Mouse (Mus musculus): ENCODE measurements around the gene Dpy19l1. TPM values are rescaled to one million over a fixed set of nuclear protein-coding genes. Genes with fewer than 3 reads are reported as not detected.
A peak's percentile ranks its signal among the peaks of the same experiment; 100 is the strongest.

Dpy19l1 gene
- polyA plus RNA-seq, 1 experiment from 2014 or later: 4.6 TPM

DNA sequence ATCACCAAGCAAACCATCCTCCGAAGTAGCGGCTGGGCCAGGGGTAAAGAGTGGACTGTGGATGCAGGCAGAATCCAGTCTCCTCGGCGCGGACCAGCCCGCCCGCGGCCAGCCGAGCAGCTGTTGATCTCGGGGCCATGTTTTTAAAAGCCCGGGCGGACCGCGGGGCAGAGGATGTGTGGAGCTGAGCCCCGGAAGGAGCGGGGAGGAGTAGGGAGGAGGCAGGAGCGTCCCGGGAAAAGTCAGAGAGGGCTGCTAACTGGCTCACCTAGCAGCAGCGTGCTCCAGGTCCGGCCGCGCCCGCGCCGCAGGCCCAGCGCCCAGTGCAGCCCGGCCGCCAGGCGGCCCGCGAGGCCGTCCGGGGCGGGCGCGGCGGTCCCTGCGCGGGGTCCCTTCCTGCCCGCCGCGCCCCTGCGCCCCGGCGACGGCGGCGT, 352 bp downstream of the Dpy19l1 start:
- 1% methylated on average over 48 of the region's 48 CpGs for WGBS
- 0 out of 2 replicates have a peak, but pooled peaks have one; percentile 15 for TF ChIP-seq CTCF (IDR thresholded peaks at IDR 0.05; ENCODE audit: low read depth)

GRCm38 (mm10) chr9:24501618-24502017, 1.3 kb downstream of the Dpy19l1 start:
- H3K4me3 ChIP-seq (ENCODE audit: low read depth, low read length): peak overlapping the region; percentile 76; the same call in 1 of the 2 replicates
- H3K36me3 ChIP-seq (ENCODE audit: control insufficient read depth, insufficient read depth): no peaks in the 10 kb centered on the region
- H3K9me3 ChIP-seq (ENCODE audit: control insufficient read depth): no peaks in the 10 kb centered on the region
- H3K4me2 ChIP-seq (replicated peaks; ENCODE audit: low read depth): peak overlapping the region; percentile 75
- no peak overlapping the region for H3K27ac ChIP-seq (ENCODE audit: low read depth, low read length)
- no peak overlapping the region for H3K9ac ChIP-seq (ENCODE audit: low read depth, low read length)
- peak; percentile 52 for TF ChIP-seq CTCF (IDR thresholded peaks at IDR 0.05; ENCODE audit: low read depth)
- no peaks in the 10 kb centered on the region for H3K27me3 ChIP-seq (replicated peaks; ENCODE audit: control insufficient read depth, insufficient read depth, low read length)
- no peaks in the 10 kb centered on the region for H3K4me1 ChIP-seq (replicated peaks; ENCODE audit: control insufficient read depth, insufficient read depth, low read length)
- 70% methylated on average over 2 of the region's 2 CpGs for WGBS
- ATAC-seq: no peak

More for the DNA sequence above, 352 bp downstream of the Dpy19l1 start:
- Histone ChIP-seq H3K4me3 (ENCODE audit: low read depth, low read length) (peak overlapping the region; percentile 76), H3K4me1 (replicated peaks; ENCODE audit: control insufficient read depth, insufficient read depth, low read length) (no peaks in the 10 kb centered on the region), H3K4me2 (replicated peaks; ENCODE audit: low read depth) (peak overlapping the region; percentile 75), H3K9ac (ENCODE audit: low read depth, low read length) (peak overlapping the region; percentile 81), H3K9me3 (ENCODE audit: control insufficient read depth) (no peaks in the 10 kb centered on the region), H3K36me3 (ENCODE audit: control insufficient read depth, insufficient read depth) (no peaks in the 10 kb centered on the region), H3K27ac (ENCODE audit: low read depth, low read length) (peak overlapping the region; percentile 85), H3K27me3 (replicated peaks; ENCODE audit: control insufficient read depth, insufficient read depth, low read length) (no peaks in the 10 kb centered on the region)
- peak; percentile 83 for ATAC-seq

- no peak overlapping the region for H3K9ac ChIP-seq (ENCODE audit: low read depth, low read length)
- H3K4me2 ChIP-seq (replicated peaks; ENCODE audit: low read depth): no peak overlapping the region
- 98% methylated on average over 2 of the region's 2 CpGs for WGBS
- no peak overlapping the region for H3K4me3 ChIP-seq (ENCODE audit: low read depth, low read length)
- no peak for ATAC-seq
- no peaks in the 10 kb centered on the region for H3K27me3 ChIP-seq (replicated peaks; ENCODE audit: control insufficient read depth, insufficient read depth, low read length)
- H3K4me1 ChIP-seq (replicated peaks; ENCODE audit: control insufficient read depth, insufficient read depth, low read length): no peaks in the 10 kb centered on the region
- H3K36me3 ChIP-seq (ENCODE audit: control insufficient read depth, insufficient read depth): no peaks in the 10 kb centered on the region
- no peak for TF ChIP-seq CTCF (IDR thresholded peaks at IDR 0.05; ENCODE audit: low read depth)
- no peaks in the 10 kb centered on the region for H3K9me3 ChIP-seq (ENCODE audit: control insufficient read depth)
- H3K27ac ChIP-seq (ENCODE audit: low read depth, low read length): no peak overlapping the region
These were observed 6.7 kb downstream of the Dpy19l1 start for GRCm38 (mm10) chr9:24496226-24496625.

- Histone ChIP-seq H3K4me3 (ENCODE audit: low read depth, low read length) (no peak overlapping the region), H3K36me3 (ENCODE audit: control insufficient read depth, insufficient read depth) (no peaks in the 10 kb centered on the region), H3K4me2 (replicated peaks; ENCODE audit: low read depth) (no peak overlapping the region), H3K27me3 (replicated peaks; ENCODE audit: control insufficient read depth, insufficient read depth, low read length) (no peaks in the 10 kb centered on the region), H3K9ac (ENCODE audit: low read depth, low read length) (no peak overlapping the region), H3K4me1 (replicated peaks; ENCODE audit: control insufficient read depth, insufficient read depth, low read length) (no peaks in the 10 kb centered on the region), H3K9me3 (ENCODE audit: control insufficient read depth) (no peaks in the 10 kb centered on the region), H3K27ac (ENCODE audit: low read depth, low read length) (no peak overlapping the region)
- TF ChIP-seq CTCF (IDR thresholded peaks at IDR 0.05; ENCODE audit: low read depth): no peak
- peak; percentile 28; the same call in 1 of the 2 replicates for ATAC-seq
- 72% methylated on average over 5 of the region's 5 CpGs for WGBS
These were observed 12.4 kb downstream of the Dpy19l1 start for GRCm38 (mm10) chr9:24490516-24490915.

- TF ChIP-seq CTCF (IDR thresholded peaks at IDR 0.05; ENCODE audit: low read depth): no peak
- WGBS: 81% methylated on average over 6 of the region's 6 CpGs
- H3K4me3 ChIP-seq (ENCODE audit: low read depth, low read length): no peak overlapping the region
- H3K27me3 ChIP-seq (replicated peaks; ENCODE audit: control insufficient read depth, insufficient read depth, low read length): no peaks in the 10 kb centered on the region
- no peak overlapping the region for H3K9ac ChIP-seq (ENCODE audit: low read depth, low read length)
- no peak for ATAC-seq
- H3K36me3 ChIP-seq (ENCODE audit: control insufficient read depth, insufficient read depth): no peaks in the 10 kb centered on the region
- H3K4me1 ChIP-seq (replicated peaks; ENCODE audit: control insufficient read depth, insufficient read depth, low read length): no peaks in the 10 kb centered on the region
- H3K9me3 ChIP-seq (ENCODE audit: control insufficient read depth): no peaks in the 10 kb centered on the region
- H3K27ac ChIP-seq (ENCODE audit: low read depth, low read length): no peak overlapping the region
- H3K4me2 ChIP-seq (replicated peaks; ENCODE audit: low read depth): no peak overlapping the region
These were observed 14.4 kb downstream of the Dpy19l1 start for GRCm38 (mm10) chr9:24488425-24489104.

- no peak for TF ChIP-seq CTCF (IDR thresholded peaks at IDR 0.05; ENCODE audit: low read depth)
- H3K9ac ChIP-seq (ENCODE audit: low read depth, low read length): no peak overlapping the region
- H3K27me3 ChIP-seq (replicated peaks; ENCODE audit: control insufficient read depth, insufficient read depth, low read length): no peaks in the 10 kb centered on the region
- 60% methylated on average over 5 of the region's 5 CpGs for WGBS
- no peaks in the 10 kb centered on the region for H3K36me3 ChIP-seq (ENCODE audit: control insufficient read depth, insufficient read depth)
- no peak overlapping the region for H3K4me2 ChIP-seq (replicated peaks; ENCODE audit: low read depth)
- no peak for ATAC-seq
- no peak overlapping the region for H3K27ac ChIP-seq (ENCODE audit: low read depth, low read length)
- no peaks in the 10 kb centered on the region for H3K9me3 ChIP-seq (ENCODE audit: control insufficient read depth)
- H3K4me1 ChIP-seq (replicated peaks; ENCODE audit: control insufficient read depth, insufficient read depth, low read length): no peaks in the 10 kb centered on the region
- H3K4me3 ChIP-seq (ENCODE audit: low read depth, low read length): no peak overlapping the region
These were observed 20.6 kb downstream of the Dpy19l1 start for GRCm38 (mm10) chr9:24482375-24482774.
